Mouse (Mus musculus) heart, postnatal 0 days (tissue): ENCODE data around the gene AU041133.
"Not testable (repeated sequence)": the region's sequence is repeated elsewhere in the genome, so short reads cannot be mapped to it uniquely, and the experiment has no call there.

ENCODE experiments used
- CTCF ChIP-seq: IDR thresholded peaks from 2 replicates; pipeline ENCODE4 v1.5.1; 2016; ENCODE audit warnings: antibody characterized with exemption, control low read depth, low read depth
- EP300 ChIP-seq: IDR thresholded peaks from 2 replicates; pipeline ENCODE4 v1.6.1; 2016; ENCODE audit warnings: antibody characterized with exemption, low read depth

DNA sequence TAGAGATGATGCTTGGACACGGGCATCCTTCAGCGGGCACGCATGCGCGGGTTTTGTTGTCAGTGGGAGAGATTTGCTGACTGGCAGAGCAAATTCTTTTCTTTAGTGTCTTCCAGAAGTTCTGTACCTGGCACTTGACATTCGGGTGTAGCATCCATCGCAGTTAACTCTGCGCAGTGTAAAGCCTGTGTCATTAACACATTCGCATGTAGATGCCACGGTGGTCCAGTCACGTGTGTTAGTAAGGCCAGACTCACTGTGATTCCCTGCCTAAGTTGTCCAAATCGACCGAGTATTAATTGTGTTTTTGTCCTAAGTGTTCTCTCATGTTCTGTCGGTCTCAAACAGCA is 44.2 kb upstream of the AU041133 start:
- not testable (repeated sequence) for TF ChIP-seq CTCF, EP300
